Mouse (Mus musculus) kidney, postnatal 14 days (tissue): ENCODE measurements around the gene Atg7.

Source experiments
- DNase-seq: peaks from one replicate; pipeline ENCODE4 v3.0.0; 2022; ENCODE audit warnings: mixed read lengths

Gene Atg7

DNA sequence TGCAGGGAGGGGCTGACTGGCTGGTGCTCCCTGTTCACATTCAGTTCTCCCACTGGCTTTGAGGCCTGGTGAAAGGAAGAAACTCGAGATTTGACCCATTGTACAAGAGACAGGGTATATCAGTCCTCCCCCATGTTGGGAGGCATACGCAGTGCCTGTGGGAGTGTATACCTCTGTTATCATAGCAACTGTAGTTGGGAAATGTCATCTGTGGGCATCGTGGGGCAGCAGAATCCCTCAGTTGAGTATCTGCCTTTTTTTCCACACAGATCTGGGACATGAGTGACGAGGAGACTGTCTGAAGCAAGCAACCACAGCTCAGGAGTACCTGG lies 215.8 kb downstream of the Atg7 start:
- no peak for DNase-seq

GRCm38 (mm10) chr6:114860677-114861568 lies 218.0 kb downstream of the Atg7 start:
- DNase-seq = no peak

GRCm38 (mm10) chr6:114861591-114861990 lies 218.7 kb downstream of the Atg7 start:
- DNase-seq = no peak

DNA sequence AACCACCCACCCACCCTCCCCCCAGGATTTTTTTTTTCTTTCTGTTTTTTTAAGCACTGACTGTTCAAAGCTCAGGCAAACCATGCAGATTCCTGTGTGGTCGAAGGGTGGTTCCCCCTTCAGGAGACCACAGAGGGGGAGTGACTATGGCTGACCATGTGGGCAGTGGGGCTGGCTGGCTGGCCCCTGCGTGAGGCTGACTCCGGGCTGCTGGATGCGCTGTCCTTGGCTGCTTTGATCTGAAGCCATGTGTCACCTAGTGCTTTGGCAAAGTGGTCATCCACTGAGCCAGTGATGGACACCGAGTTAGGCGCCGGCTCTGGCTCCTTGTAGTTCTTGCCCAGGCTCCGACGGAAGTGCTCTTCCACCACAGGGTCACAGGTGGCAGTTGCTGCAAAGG lies 219.1 kb downstream of the Atg7 start:
- DNase-seq = no peak

DNA sequence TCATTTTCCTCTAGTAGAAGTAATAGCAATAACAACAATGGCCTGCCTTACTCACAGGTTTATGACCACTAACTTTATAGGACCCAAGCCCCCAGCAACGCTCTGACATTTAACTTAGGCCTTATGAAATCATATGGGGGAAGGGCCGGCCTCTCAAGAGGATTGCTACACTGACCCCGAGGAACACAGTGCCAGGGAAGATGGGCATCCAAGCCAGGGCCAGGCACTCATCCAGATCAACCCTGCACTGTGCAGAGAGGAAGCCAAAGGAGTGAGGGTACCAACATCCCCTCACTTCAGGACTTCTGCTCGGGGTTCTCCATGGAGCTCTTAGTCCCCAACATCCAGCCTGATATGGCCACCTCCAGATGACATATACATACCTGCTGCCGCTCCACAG lies 220.6 kb downstream of the Atg7 start:
- no peak for DNase-seq

- no peak for DNase-seq
These were observed 221.5 kb downstream of the Atg7 start for GRCm38 (mm10) chr6:114864421-114864820.

DNA sequence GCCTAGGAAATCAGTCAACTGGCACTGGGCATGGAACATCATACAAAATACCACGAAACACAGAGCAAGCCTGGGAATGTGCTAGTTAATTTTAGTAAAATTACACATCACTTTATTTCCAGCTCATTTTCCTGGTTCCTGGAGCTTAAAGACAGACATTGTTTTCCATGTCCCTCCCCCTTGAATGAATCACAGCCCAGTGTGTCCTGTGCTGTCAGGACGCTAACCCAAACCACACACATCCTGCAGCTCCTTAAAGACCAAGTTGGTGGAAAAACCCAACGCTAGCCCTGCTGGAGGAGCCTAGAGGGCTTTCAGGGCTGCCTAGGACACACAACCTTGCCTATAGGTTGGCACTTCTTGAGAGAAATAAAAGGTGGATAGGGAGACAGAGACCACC lies 223.2 kb downstream of the Atg7 start:
- no peak for DNase-seq

GRCm38 (mm10) chr6:114866619-114867018 lies 223.7 kb downstream of the Atg7 start:
- peak; percentile 52 for DNase-seq

DNA sequence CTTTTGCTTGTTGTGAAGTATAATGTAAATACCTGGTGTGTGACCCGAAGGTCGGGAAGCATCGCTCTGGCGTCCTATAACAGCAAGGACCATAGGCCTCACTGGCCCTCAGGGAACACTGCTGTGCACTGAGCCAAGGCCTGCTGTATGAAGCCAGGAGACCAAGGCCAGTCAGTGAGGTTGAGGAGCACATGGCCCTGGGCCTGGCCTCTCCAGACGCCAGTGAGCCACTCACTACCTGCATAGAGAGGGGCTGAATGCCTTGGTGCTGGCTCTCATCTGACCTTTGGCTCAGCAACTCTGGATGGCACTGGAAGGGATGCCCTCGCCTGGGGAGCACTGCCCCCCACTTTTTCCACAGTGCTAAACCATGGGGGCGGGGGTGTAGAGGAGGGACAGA lies 225.8 kb downstream of the Atg7 start:
- no peak for DNase-seq

GRCm38 (mm10) chr6:114869501-114870076 lies 226.7 kb downstream of the Atg7 start:
- no peak for DNase-seq

GRCm38 (mm10) chr6:114871010-114871660 lies 228.2 kb downstream of the Atg7 start:
- DNase-seq = no peak

- no peak for DNase-seq
These were observed 230.9 kb downstream of the Atg7 start for GRCm38 (mm10) chr6:114873808-114874137.

- DNase-seq = peak; percentile 62
These were observed 231.4 kb downstream of the Atg7 start for GRCm38 (mm10) chr6:114874138-114874928.

GRCm38 (mm10) chr6:114875018-114875558 lies 232.2 kb downstream of the Atg7 start:
- DNase-seq = peak; percentile 97

DNA sequence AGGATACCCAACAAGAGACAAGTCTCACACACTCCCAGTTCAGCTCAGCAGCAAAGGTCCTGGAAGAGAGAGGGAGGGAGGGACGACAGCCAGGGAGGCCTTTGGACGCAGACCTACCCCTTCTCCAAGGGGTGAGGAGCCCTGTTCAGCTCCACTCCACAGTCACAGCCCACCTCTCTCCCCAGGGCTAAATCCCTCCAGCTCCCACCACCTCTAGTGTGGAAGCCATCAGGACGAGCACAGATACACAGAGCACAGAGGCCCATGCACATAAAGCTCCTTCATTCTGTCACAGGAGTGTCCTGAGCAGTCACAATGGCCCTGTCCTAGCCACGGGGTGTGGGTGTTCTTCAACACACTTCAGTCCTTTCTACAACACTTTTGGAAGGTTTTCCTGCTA lies 233.1 kb downstream of the Atg7 start:
- DNase-seq = no peak

GRCm38 (mm10) chr6:114876546-114876945 lies 233.6 kb downstream of the Atg7 start:
- peak; percentile 54 for DNase-seq

- peak; percentile 89 for DNase-seq
These were observed 236.1 kb downstream of the Atg7 start for GRCm38 (mm10) chr6:114878841-114879520.

GRCm38 (mm10) chr6:114880798-114881197 lies 237.9 kb downstream of the Atg7 start:
- no peak for DNase-seq

DNA sequence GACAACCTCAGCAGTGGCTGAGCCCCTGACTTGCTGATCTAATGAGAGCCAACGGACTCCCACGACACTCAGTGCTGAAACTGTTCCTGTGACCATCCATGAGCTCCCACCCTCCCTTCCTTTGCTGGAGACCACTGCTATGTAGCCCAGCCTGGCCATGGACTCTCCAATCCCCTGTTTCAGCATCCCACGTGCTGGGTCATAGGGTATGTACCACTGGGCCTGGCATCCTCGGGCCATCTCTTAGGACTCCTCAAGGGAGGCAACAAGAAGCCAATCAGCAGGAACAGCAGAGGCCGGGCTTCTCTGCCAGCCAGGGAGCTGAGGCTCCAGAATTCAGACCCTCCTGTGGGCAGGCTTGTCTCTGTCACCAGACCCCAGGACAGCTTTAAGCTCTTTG lies 239.3 kb downstream of the Atg7 start:
- DNase-seq = no peak

DNA sequence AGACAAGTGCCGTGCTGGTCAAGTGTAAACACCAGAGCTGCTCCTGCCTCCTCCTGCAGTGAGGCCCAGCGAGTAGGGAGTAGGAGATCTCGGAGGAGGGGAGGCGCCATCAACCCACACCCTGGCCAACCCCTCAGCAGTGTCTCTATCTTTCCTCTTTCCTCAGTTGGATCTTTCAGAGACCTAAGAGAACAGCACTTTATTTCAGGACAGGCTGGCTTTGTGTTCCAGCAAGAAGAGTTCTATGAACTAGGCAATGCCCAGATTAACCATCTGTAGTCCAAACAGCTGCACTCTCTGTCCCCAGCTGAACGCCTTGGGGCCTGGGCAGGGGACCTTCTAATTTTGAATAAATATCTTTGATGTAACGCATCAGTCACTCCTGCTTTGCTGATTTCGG lies 239.8 kb downstream of the Atg7 start:
- DNase-seq = no peak

- peak; percentile 89 for DNase-seq
These were observed 240.4 kb downstream of the Atg7 start for GRCm38 (mm10) chr6:114883261-114883740.

DNA sequence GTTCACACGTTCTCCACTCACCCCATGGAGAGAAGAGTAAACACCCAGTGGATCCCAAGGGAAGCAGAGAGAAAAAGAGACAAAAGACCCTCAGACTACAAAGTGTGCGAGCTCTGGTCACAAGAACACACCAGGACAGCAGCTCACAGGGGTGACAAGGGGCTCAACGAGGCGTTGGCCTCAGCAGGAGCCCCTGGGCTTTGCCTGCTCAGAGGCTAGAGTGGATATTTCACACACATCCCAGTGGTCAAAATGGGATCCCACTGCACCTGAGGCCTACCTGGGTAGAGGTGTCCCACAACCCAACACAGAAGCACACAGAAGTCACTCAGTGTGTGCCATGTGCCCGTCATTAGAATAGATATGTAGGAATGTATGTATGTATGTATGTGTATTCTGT lies 242.2 kb downstream of the Atg7 start:
- no peak for DNase-seq
